Mouse (Mus musculus): Measurements from ENCODE around the gene Cers3.
A peak's percentile ranks its signal among the peaks of the same experiment; 100 is the strongest.

Cers3 gene

GRCm38 (mm10) chr7:66779944-66780942, 36.9 kb downstream of the Cers3 start:
- no peak for DNase-seq (ENCODE audit: low spot score in 2 of 2)

GRCm38 (mm10) chr7:66786476-66786875, 43.2 kb downstream of the Cers3 start:
- DNase-seq (ENCODE audit: low spot score in 2 of 2) = no peak

- DNase-seq (ENCODE audit: low spot score in 2 of 2) = no peak
Measured at GRCm38 (mm10) chr7:66787816-66788215, 44.5 kb downstream of the Cers3 start.

GRCm38 (mm10) chr7:66789860-66790748, 46.8 kb downstream of the Cers3 start:
- no peak for DNase-seq (ENCODE audit: low spot score in 2 of 2)

GRCm38 (mm10) chr7:66791022-66791421, 47.7 kb downstream of the Cers3 start:
- no peak for DNase-seq (ENCODE audit: low spot score in 2 of 2)

- DNase-seq (ENCODE audit: low spot score in 2 of 2) = no peak
Measured at GRCm38 (mm10) chr7:66796909-66797308, 53.6 kb downstream of the Cers3 start.

- DNase-seq (ENCODE audit: low spot score in 2 of 2) = no peak
Measured at GRCm38 (mm10) chr7:66797345-66797744, 54.0 kb downstream of the Cers3 start.

GRCm38 (mm10) chr7:66798826-66799225, 55.5 kb downstream of the Cers3 start:
- DNase-seq (ENCODE audit: low spot score in 2 of 2) = no peak

- no peak for DNase-seq (ENCODE audit: low spot score in 2 of 2)
Measured at GRCm38 (mm10) chr7:66800784-66801183, 57.5 kb downstream of the Cers3 start.

- DNase-seq (ENCODE audit: low spot score in 2 of 2) = no peak
Measured at GRCm38 (mm10) chr7:66801785-66802184, 58.5 kb downstream of the Cers3 start.

- no peak for DNase-seq (ENCODE audit: low spot score in 2 of 2)
Measured at GRCm38 (mm10) chr7:66803798-66804197, 60.5 kb downstream of the Cers3 start.

GRCm38 (mm10) chr7:66806801-66807200, 63.5 kb downstream of the Cers3 start:
- no peak for DNase-seq (ENCODE audit: low spot score in 2 of 2)

GRCm38 (mm10) chr7:66810436-66810835, 67.1 kb downstream of the Cers3 start:
- no peak for DNase-seq (ENCODE audit: low spot score in 2 of 2)

- DNase-seq (ENCODE audit: low spot score in 2 of 2) = no peak
Measured at GRCm38 (mm10) chr7:66811294-66811693, 68.0 kb downstream of the Cers3 start.

GRCm38 (mm10) chr7:66812289-66812688, 69.0 kb downstream of the Cers3 start:
- no peak for DNase-seq (ENCODE audit: low spot score in 2 of 2)

GRCm38 (mm10) chr7:66812737-66813136, 69.4 kb downstream of the Cers3 start:
- DNase-seq (ENCODE audit: low spot score in 2 of 2) = peak in 1 of 2 experiments; percentile 7

GRCm38 (mm10) chr7:66813172-66813571, 69.9 kb downstream of the Cers3 start:
- DNase-seq (ENCODE audit: low spot score in 2 of 2) = no peak

GRCm38 (mm10) chr7:66815526-66815925, 72.2 kb downstream of the Cers3 start:
- no peak for DNase-seq (ENCODE audit: low spot score in 2 of 2)

- DNase-seq (ENCODE audit: low spot score in 2 of 2) = no peak
Measured at GRCm38 (mm10) chr7:66820034-66820433, 76.7 kb downstream of the Cers3 start.

GRCm38 (mm10) chr7:66830803-66831202, 87.5 kb downstream of the Cers3 start:
- DNase-seq (ENCODE audit: low spot score in 2 of 2) = no peak

GRCm38 (mm10) chr7:66831295-66831694, 88.0 kb downstream of the Cers3 start:
- no peak for DNase-seq (ENCODE audit: low spot score in 2 of 2)

GRCm38 (mm10) chr7:66839463-66840007, 96.2 kb downstream of the Cers3 start, which contains the start of gene Adamts17:
Gene Adamts17, plus strand, starts transcription at chr7:66839735.
- peak; percentile 95 for DNase-seq (ENCODE audit: low spot score in 2 of 2)

Data from frontal cortex, postnatal 14 days (tissue).